Comparison of ENCODE assay signal across 10 mouse cellular contexts in genomic region chr19:32348955-32349654, GRCm38 (mm10). TPM values are rescaled to one million over a fixed set of nuclear protein-coding genes. Genes with fewer than 3 reads are reported as not detected.
DNase-seq lines count a peak whose midpoint lies in the region; ATAC-seq and TF ChIP-seq lines count a peak whose summit lies in the region.
"Had no signal": no experiment of that assay in that cellular context is flagged by ENCODE, and none has a peak within 500 bp of the region (broad histone marks: within the 10 kb centered on the region; RNA-seq: fewer than 3 reads in every experiment).

No protein-coding gene starts in this region.

- H3K27me3 ChIP-seq in heart, embryonic 16.5 days (ENCODE audit: control insufficient read depth, insufficient read depth, low read length) = no peaks in the 10 kb centered on the region
- H3K27me3 ChIP-seq in hindbrain, embryonic 16.5 days (replicated peaks; ENCODE audit: control insufficient read depth, insufficient read depth, low read length) = no peaks in the 10 kb centered on the region

- no peak for TF ChIP-seq CTCF in layer of hippocampus, adult 2 months (conservative IDR thresholded peaks at IDR 0.05)

- ATAC-seq in heart, embryonic 16.5 days (replicated peaks; ENCODE audit: extremely low read depth, insufficient read depth, low FRiP score) = peak; percentile 55; the same call in 1 of the 2 replicates
- no peak for ATAC-seq in inflammation-experienced regulatory T-cells, adult 6 months
- no peak for ATAC-seq in hindbrain, embryonic 16.5 days

- H3K27ac ChIP-seq in heart, embryonic 16.5 days (ENCODE audit: low read length) = peak overlapping the region; percentile 80
- H3K27ac ChIP-seq in layer of hippocampus, adult 2 months = no peak overlapping the region
- H3K27ac ChIP-seq in hindbrain, embryonic 16.5 days (ENCODE audit: low read depth, low read length) = no peak overlapping the region
- H3K27ac ChIP-seq: hindbrain, embryonic 10.5 days had no signal

- no peaks in the 10 kb centered on the region for H3K9me3 ChIP-seq in heart, embryonic 16.5 days (replicated peaks; ENCODE audit: control insufficient read depth, low read length)
- H3K9me3 ChIP-seq in hindbrain, embryonic 16.5 days (ENCODE audit: control insufficient read depth, low read length) = no peaks in the 10 kb centered on the region
- H3K9me3 ChIP-seq: hindbrain, embryonic 10.5 days had no signal

- no peak overlapping the region for H3K4me2 ChIP-seq in heart, embryonic 16.5 days (ENCODE audit: low read depth, low read length)
- no peak overlapping the region for H3K4me2 ChIP-seq in hindbrain, embryonic 16.5 days (ENCODE audit: low read length)

- no peaks in the 10 kb centered on the region for H3K36me3 ChIP-seq in heart, embryonic 16.5 days (ENCODE audit: control insufficient read depth, insufficient read depth)
- H3K36me3 ChIP-seq in hindbrain, embryonic 16.5 days (ENCODE audit: control insufficient read depth, insufficient read depth, low read length) = no peaks in the 10 kb centered on the region

- DNase-seq in heart, adult 11 months = peak; percentile 89
- no peak for DNase-seq in heart, postnatal 36 days
- peak; percentile 47 for DNase-seq in R1 (ENCODE audit: low read depth, low spot score)
- DNase-seq in lung, postnatal 10 days = peak; percentile 66
- no peak for DNase-seq in layer of hippocampus, adult 2 months (ENCODE audit: low spot score in 2 of 2)
- DNase-seq: spleen, adult 18-20 months had no signal

- intact Hi-C loops in heart, postnatal 36 days (cut with DNase I) = no loop called here

- 37% methylated on average over 7 of the region's 7 CpGs for WGBS in heart, embryonic 16.5 days
- WGBS in hindbrain, embryonic 16.5 days = 52% methylated on average over 7 of the region's 7 CpGs

- no peak overlapping the region for H3K9ac ChIP-seq in heart, embryonic 16.5 days (ENCODE audit: low read length)
- no peak overlapping the region for H3K9ac ChIP-seq in hindbrain, embryonic 16.5 days (ENCODE audit: low read depth, low read length)

- no peak overlapping the region for H3K4me3 ChIP-seq in heart, embryonic 16.5 days (ENCODE audit: low read length)
- H3K4me3 ChIP-seq in layer of hippocampus, adult 2 months = no peak overlapping the region
- no peak overlapping the region for H3K4me3 ChIP-seq in hindbrain, embryonic 16.5 days (ENCODE audit: low read length)
- H3K4me3 ChIP-seq: hindbrain, embryonic 10.5 days had no signal

- H3K4me1 ChIP-seq in heart, embryonic 16.5 days (ENCODE audit: control insufficient read depth, insufficient read depth, low read length) = peaks cover 52% of the 10 kb centered on the region
- peaks cover 15% of the 10 kb centered on the region for H3K4me1 ChIP-seq in hindbrain, embryonic 16.5 days (ENCODE audit: control insufficient read depth, insufficient read depth, low read depth, low read length)

RNA-seq across cellular contexts. Expression of gene Sgms1, which starts 40.4 kb away (rescaled TPM):
- 10 to 100 TPM; 60.2 to 76.0 TPM for total RNA-seq in heart, postnatal 36 days (2021)
- polyA plus RNA-seq in heart, embryonic 16.5 days (2015; fragmentation: Nextera tagmentation; extraction: Ambion mirVana) = 40.1 and 41.3 TPM in 2 replicates
- polyA plus RNA-seq in inflammation-experienced regulatory T-cells, adult 6 months (2017; shearing (Covaris generic)) = 10 to 100 TPM; 47.8 to 56.5 (median 51.5) TPM
- total RNA-seq in layer of hippocampus, adult 2 months (2021) = 10 to 100 TPM; 53.9 to 59.6 TPM
- polyA plus RNA-seq in hindbrain, embryonic 16.5 days (2015; fragmentation: Nextera tagmentation; extraction: Ambion mirVana) = 21.7 and 22.9 TPM in 2 replicates

Comparison
In these comparisons a context has a peak if more than half of its experiments do, and no peak if none do; other contexts are left out.
1. DNase-seq: peak in heart, adult 11 months (single experiment), R1 (single experiment) and lung, postnatal 10 days (single experiment); none in heart, postnatal 36 days (0 of 2) and layer of hippocampus, adult 2 months (0 of 2).